Mouse (Mus musculus) left cerebral cortex, adult 9 months (tissue): ENCODE data around the gene Gm48552.

ENCODE experiments used
- DNase-seq, 2 experiments: peaks; one replicate each; pipeline ENCODE4 v3.0.0; 2022; ENCODE audit warnings: low spot score in 2 of 2

Gm48552 gene

GRCm38 (mm10) chr10:81431526-81432168 lies 42.8 kb downstream of the Gm48552 start:
- DNase-seq: peak in 1 of 2 experiments; percentile 51

DNA sequence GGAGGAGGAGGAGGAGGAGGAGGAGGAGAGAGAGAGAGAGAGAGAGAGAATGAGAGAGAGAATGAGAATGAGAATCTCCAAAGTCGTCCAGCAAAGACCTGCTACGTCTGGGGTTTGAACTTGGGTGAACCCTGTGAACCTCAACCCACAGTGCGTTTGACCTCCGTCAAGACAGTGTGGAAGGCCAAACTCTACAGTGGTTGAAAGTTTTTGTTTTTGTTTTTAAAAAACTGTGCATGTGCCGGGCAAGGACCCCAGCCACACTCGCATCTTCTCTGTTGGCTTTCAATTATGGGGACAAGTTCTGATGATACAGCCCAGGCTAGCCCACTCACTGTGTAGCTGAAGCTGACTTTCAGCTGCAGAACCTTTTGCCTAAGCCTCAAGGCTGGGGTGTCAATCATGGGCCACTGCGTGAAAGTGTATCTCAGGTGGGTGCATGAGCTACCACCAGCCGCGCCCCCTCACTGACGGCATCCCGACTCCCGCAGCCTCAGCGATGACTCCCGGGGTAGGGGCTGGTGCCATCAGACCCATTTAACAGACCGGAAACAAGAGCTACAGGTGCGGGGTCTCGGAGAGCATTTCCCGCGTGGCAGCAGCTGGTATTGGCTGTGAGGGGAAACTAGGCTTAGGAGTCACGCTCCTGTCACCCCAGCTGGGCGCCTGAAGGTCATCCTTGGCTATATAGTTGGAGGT lies 43.5 kb downstream of the Gm48552 start:
- no peak for DNase-seq

DNA sequence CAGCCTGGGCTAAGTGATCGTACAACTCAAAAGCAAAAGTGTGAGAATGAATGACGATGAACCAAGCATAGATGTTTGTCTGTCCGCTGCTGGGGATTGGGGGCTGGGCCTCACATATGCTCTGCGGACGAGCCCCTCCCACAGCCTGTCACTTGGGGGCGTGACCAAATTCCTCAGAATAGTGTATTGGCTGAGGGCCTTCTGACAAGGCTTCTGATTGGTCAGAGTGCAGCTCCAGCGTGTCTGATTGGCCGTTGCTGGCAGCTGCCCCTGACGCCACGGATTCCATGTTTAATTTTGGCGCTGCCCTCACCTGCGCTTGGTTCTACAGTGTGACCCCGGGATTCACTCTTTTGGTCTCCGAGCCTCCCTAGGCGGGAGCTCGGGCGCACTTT lies 44.1 kb downstream of the Gm48552 start:
- peak; percentile 95 to 97 for DNase-seq

- no peak for DNase-seq
Measured at GRCm38 (mm10) chr10:81433541-81434289, 44.9 kb downstream of the Gm48552 start.

DNA sequence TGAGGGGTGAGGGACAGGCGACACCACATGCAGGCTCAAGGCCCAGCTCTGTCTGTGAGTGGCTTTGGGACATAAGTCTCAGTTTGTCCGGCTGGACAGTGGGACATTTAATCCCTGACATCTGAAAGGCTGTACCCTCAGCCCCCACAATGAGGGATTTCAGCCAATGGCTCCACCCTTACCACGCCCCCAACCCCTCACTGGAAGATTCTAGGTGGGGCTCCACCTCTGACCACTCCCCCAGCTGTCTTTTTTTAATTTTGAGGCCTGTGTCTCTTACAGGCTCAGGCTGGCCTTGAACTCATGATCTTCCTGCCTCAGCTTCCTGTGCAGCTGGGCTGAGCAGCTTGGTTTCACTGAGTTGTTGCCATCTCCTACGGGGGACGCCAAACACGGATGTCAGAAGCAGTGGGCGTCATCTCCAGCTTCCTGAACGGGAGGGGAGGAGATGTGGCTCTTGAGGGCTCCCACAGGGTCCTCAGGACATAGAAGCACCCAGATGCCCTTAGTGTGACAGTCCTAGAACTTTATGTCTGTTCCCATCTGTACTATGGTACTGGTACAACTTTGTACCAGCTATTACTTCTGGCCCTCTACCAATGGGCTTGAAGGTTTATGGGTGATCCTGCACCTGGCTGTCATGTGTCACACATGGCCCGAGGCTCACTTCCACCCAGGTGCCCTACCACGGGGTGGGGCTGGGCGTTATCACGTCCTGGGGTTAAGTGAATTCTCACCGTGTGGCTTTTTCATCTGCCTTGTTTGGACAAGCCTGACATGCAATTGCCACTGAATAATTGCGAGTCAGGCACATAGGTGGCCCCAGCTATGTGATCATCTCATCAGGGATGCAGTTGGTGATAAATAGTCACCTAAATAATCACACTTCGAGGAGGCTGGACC lies 45.8 kb downstream of the Gm48552 start:
- DNase-seq: no peak

DNA sequence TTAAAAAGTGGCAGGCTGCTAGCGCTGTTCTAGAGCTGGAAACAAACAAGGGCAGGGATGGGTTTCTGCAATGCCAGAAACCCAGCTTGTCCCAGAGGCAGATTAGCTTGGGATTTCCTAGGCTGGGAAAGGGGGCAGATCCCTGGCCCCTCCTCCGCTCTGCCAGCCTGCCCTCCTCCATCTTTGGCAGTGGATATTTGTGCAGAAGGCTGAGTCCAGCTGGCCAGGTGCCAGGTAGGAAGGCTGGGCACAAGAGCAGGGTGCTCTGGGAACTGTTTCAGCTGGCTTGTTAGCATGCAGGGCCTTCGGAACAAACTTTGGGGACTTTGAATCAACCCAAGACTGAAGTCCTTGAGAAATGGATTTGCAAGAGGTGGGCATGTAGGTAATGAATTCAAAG lies 46.6 kb downstream of the Gm48552 start:
- DNase-seq: peak in 1 of 2 experiments; percentile 75
